Mouse (Mus musculus): ENCODE data around the gene Abracl. TPM values are rescaled to one million over a fixed set of nuclear protein-coding genes. Genes with fewer than 3 reads are reported as not detected.

The Abracl gene
- polyA plus RNA-seq (2014; fragmentation: Nextera tagmentation; extraction: Ambion mirVana) = 69.0 and 90.6 TPM in 2 replicates

- H3K36me3 ChIP-seq (ENCODE audit: control insufficient read depth, insufficient read depth, low read length) = peaks cover 6% of the 10 kb centered on the region; the same call in 1 of the 2 replicates
- ATAC-seq (ENCODE audit: low FRiP score, low TSS enrichment) (peak; percentile 93), DNase-seq (peak; percentile 84)
- under 1% methylated on average over 37 of the region's 37 CpGs for WGBS
- no peaks in the 10 kb centered on the region for H3K27me3 ChIP-seq (ENCODE audit: control insufficient read depth, insufficient read depth, low read length)
- peak within 1 kb of the TSS; percentile 72 for H3K4me3 ChIP-seq (replicated peaks; ENCODE audit: low read depth, low read length)
- H3K4me1 ChIP-seq (ENCODE audit: control insufficient read depth, insufficient read depth, low read length) = peaks cover 6% of the 10 kb centered on the region; the same call in 1 of the 2 replicates
- H3K9me3 ChIP-seq (ENCODE audit: control insufficient read depth, low read length) = no peaks in the 10 kb centered on the region
- peak within 1 kb of the TSS; percentile 83 for H3K9ac ChIP-seq (replicated peaks; ENCODE audit: low read length)
- peak within 1 kb of the TSS; percentile 93 for H3K27ac ChIP-seq (replicated peaks; ENCODE audit: low read depth, low read length)
- peak within 1 kb of the TSS; percentile 67 for H3K4me2 ChIP-seq (ENCODE audit: low read length)
Measured at GRCm38 (mm10) chr10:18022741-18023347, at the start of gene Abracl. TSS of gene Abracl (minus strand) at chr10:18023288.

- Histone ChIP-seq H3K4me1 (ENCODE audit: control insufficient read depth, insufficient read depth, low read length) (no peaks in the 10 kb centered on the region; the same call in 1 of the 2 replicates), H3K4me3 (replicated peaks; ENCODE audit: low read depth, low read length) (no peak overlapping the region), H3K27me3 (ENCODE audit: control insufficient read depth, insufficient read depth, low read length) (no peaks in the 10 kb centered on the region), H3K4me2 (ENCODE audit: low read length) (no peak overlapping the region), H3K9ac (replicated peaks; ENCODE audit: low read length) (no peak overlapping the region), H3K36me3 (ENCODE audit: control insufficient read depth, insufficient read depth, low read length) (0 out of 2 replicates have a peak, but pooled peaks cover 3% of the 10 kb centered on the region), H3K9me3 (ENCODE audit: control insufficient read depth, low read length) (no peaks in the 10 kb centered on the region), H3K27ac (replicated peaks; ENCODE audit: low read depth, low read length) (no peak overlapping the region)
- ATAC-seq (ENCODE audit: low FRiP score, low TSS enrichment) (no peak), DNase-seq (no peak)
- 84% methylated on average over 3 of the region's 3 CpGs for WGBS
Measured at GRCm38 (mm10) chr10:18072871-18073270, 49.8 kb upstream of the Abracl start.

GRCm38 (mm10) chr10:18070616-18071015, 47.5 kb upstream of the Abracl start:
- Histone ChIP-seq H3K9ac (replicated peaks; ENCODE audit: low read length) (no peak overlapping the region), H3K9me3 (ENCODE audit: control insufficient read depth, low read length) (no peaks in the 10 kb centered on the region), H3K36me3 (ENCODE audit: control insufficient read depth, insufficient read depth, low read length) (no peaks in the 10 kb centered on the region), H3K4me1 (ENCODE audit: control insufficient read depth, insufficient read depth, low read length) (peaks cover 7% of the 10 kb centered on the region), H3K4me3 (replicated peaks; ENCODE audit: low read depth, low read length) (no peak overlapping the region), H3K27ac (replicated peaks; ENCODE audit: low read depth, low read length) (no peak overlapping the region), H3K27me3 (ENCODE audit: control insufficient read depth, insufficient read depth, low read length) (no peaks in the 10 kb centered on the region), H3K4me2 (ENCODE audit: low read length) (no peak overlapping the region)
- DNase-seq (no peak), ATAC-seq (ENCODE audit: low FRiP score, low TSS enrichment) (no peak)
- 98% methylated on average over 2 of the region's 2 CpGs for WGBS

- H3K36me3 ChIP-seq (ENCODE audit: control insufficient read depth, insufficient read depth, low read length) = no peaks in the 10 kb centered on the region
- H3K9me3 ChIP-seq (ENCODE audit: control insufficient read depth, low read length) = no peaks in the 10 kb centered on the region
- H3K27ac ChIP-seq (replicated peaks; ENCODE audit: low read depth, low read length) = no peak overlapping the region
- no peak overlapping the region for H3K9ac ChIP-seq (replicated peaks; ENCODE audit: low read length)
- peak; percentile 42 for DNase-seq
- no peak overlapping the region for H3K4me2 ChIP-seq (ENCODE audit: low read length)
- ATAC-seq (ENCODE audit: low FRiP score, low TSS enrichment) = no peak
- no peaks in the 10 kb centered on the region for H3K27me3 ChIP-seq (ENCODE audit: control insufficient read depth, insufficient read depth, low read length)
- 77% methylated on average over 3 of the region's 3 CpGs for WGBS
- H3K4me1 ChIP-seq (ENCODE audit: control insufficient read depth, insufficient read depth, low read length) = peaks cover 7% of the 10 kb centered on the region
- no peak overlapping the region for H3K4me3 ChIP-seq (replicated peaks; ENCODE audit: low read depth, low read length)
Measured at GRCm38 (mm10) chr10:18070144-18070543, 47.1 kb upstream of the Abracl start.

- Histone ChIP-seq H3K4me1 (ENCODE audit: control insufficient read depth, insufficient read depth, low read length) (peaks cover 7% of the 10 kb centered on the region), H3K27ac (replicated peaks; ENCODE audit: low read depth, low read length) (no peak overlapping the region)
- ATAC-seq (ENCODE audit: low FRiP score, low TSS enrichment) = no peak
Measured at GRCm38 (mm10) chr10:18069576-18069975, 46.5 kb upstream of the Abracl start.

GRCm38 (mm10) chr10:18068880-18069279, 45.8 kb upstream of the Abracl start:
- H3K9me3 ChIP-seq (ENCODE audit: control insufficient read depth, low read length) = no peaks in the 10 kb centered on the region
- DNase-seq (no peak), ATAC-seq (ENCODE audit: low FRiP score, low TSS enrichment) (no peak)
- H3K4me3 ChIP-seq (replicated peaks; ENCODE audit: low read depth, low read length) = no peak overlapping the region
- WGBS = 98% methylated on average over 2 of the region's 2 CpGs
- H3K27ac ChIP-seq (replicated peaks; ENCODE audit: low read depth, low read length) = no peak overlapping the region
- no peak overlapping the region for H3K4me2 ChIP-seq (ENCODE audit: low read length)
- peaks cover 7% of the 10 kb centered on the region for H3K4me1 ChIP-seq (ENCODE audit: control insufficient read depth, insufficient read depth, low read length)
- no peaks in the 10 kb centered on the region for H3K27me3 ChIP-seq (ENCODE audit: control insufficient read depth, insufficient read depth, low read length)
- no peak overlapping the region for H3K9ac ChIP-seq (replicated peaks; ENCODE audit: low read length)
- no peaks in the 10 kb centered on the region for H3K36me3 ChIP-seq (ENCODE audit: control insufficient read depth, insufficient read depth, low read length)

More at GRCm38 (mm10) chr10:18069576-18069975, 46.5 kb upstream of the Abracl start:
- H3K9me3 ChIP-seq (ENCODE audit: control insufficient read depth, low read length) = no peaks in the 10 kb centered on the region
- no peaks in the 10 kb centered on the region for H3K36me3 ChIP-seq (ENCODE audit: control insufficient read depth, insufficient read depth, low read length)
- H3K4me2 ChIP-seq (ENCODE audit: low read length) = no peak overlapping the region
- no peak overlapping the region for H3K9ac ChIP-seq (replicated peaks; ENCODE audit: low read length)
- no peak overlapping the region for H3K4me3 ChIP-seq (replicated peaks; ENCODE audit: low read depth, low read length)
- no peaks in the 10 kb centered on the region for H3K27me3 ChIP-seq (ENCODE audit: control insufficient read depth, insufficient read depth, low read length)
- WGBS = 83% methylated on average over 2 of the region's 2 CpGs
- DNase-seq = no peak

GRCm38 (mm10) chr10:18067761-18068446, 44.8 kb upstream of the Abracl start:
- Histone ChIP-seq H3K27ac (replicated peaks; ENCODE audit: low read depth, low read length) (no peak overlapping the region), H3K27me3 (ENCODE audit: control insufficient read depth, insufficient read depth, low read length) (no peaks in the 10 kb centered on the region), H3K9ac (replicated peaks; ENCODE audit: low read length) (no peak overlapping the region), H3K4me1 (ENCODE audit: control insufficient read depth, insufficient read depth, low read length) (peaks cover 7% of the 10 kb centered on the region), H3K4me3 (replicated peaks; ENCODE audit: low read depth, low read length) (no peak overlapping the region), H3K36me3 (ENCODE audit: control insufficient read depth, insufficient read depth, low read length) (no peaks in the 10 kb centered on the region), H3K9me3 (ENCODE audit: control insufficient read depth, low read length) (no peaks in the 10 kb centered on the region), H3K4me2 (ENCODE audit: low read length) (no peak overlapping the region)
- ATAC-seq (ENCODE audit: low FRiP score, low TSS enrichment) = 0 out of 2 replicates have a peak, but pooled peaks have one; percentile 32
- DNase-seq = peak; percentile 28
- WGBS = 52% methylated on average over 10 of the region's 10 CpGs

- no peaks in the 10 kb centered on the region for H3K27me3 ChIP-seq (ENCODE audit: control insufficient read depth, insufficient read depth, low read length)
- DNase-seq = no peak
- ATAC-seq (ENCODE audit: low FRiP score, low TSS enrichment) = no peak
- H3K9ac ChIP-seq (replicated peaks; ENCODE audit: low read length) = no peak overlapping the region
- no peaks in the 10 kb centered on the region for H3K9me3 ChIP-seq (ENCODE audit: control insufficient read depth, low read length)
- H3K36me3 ChIP-seq (ENCODE audit: control insufficient read depth, insufficient read depth, low read length) = no peaks in the 10 kb centered on the region
- H3K4me1 ChIP-seq (ENCODE audit: control insufficient read depth, insufficient read depth, low read length) = peaks cover 7% of the 10 kb centered on the region
- H3K4me3 ChIP-seq (replicated peaks; ENCODE audit: low read depth, low read length) = no peak overlapping the region
- no peak overlapping the region for H3K4me2 ChIP-seq (ENCODE audit: low read length)
- no peak overlapping the region for H3K27ac ChIP-seq (replicated peaks; ENCODE audit: low read depth, low read length)
- WGBS = 62% methylated on average over 10 of the region's 10 CpGs
Measured at GRCm38 (mm10) chr10:18066031-18066439, 42.9 kb upstream of the Abracl start.

Measured in midbrain, embryonic 14.5 days (tissue).